Mouse (Mus musculus) lung, postnatal 4 days (tissue): ENCODE data around the gene Cdk19.
A peak's percentile ranks its signal among the peaks of the same experiment; 100 is the strongest.
"Not testable (repeated sequence)": the region's sequence is repeated elsewhere in the genome, so short reads cannot be mapped to it uniquely, and the experiment has no call there.

Source experiments
- DNase-seq, 2 experiments: peaks; one replicate each; pipeline ENCODE4 v3.0.0; 2021

The Cdk19 gene

GRCm38 (mm10) chr10:40398842-40399241 lies 59.5 kb downstream of the Cdk19 start:
- no peak for DNase-seq

GRCm38 (mm10) chr10:40399328-40399727 lies 60.0 kb downstream of the Cdk19 start:
- DNase-seq: no peak

- no peak for DNase-seq
Observed at GRCm38 (mm10) chr10:40400293-40400692, 60.9 kb downstream of the Cdk19 start.

- DNase-seq: no peak
Observed at GRCm38 (mm10) chr10:40406655-40407054, 67.3 kb downstream of the Cdk19 start.

GRCm38 (mm10) chr10:40409336-40409735 lies 70.0 kb downstream of the Cdk19 start:
- DNase-seq: no peak

GRCm38 (mm10) chr10:40411370-40411769 lies 72.0 kb downstream of the Cdk19 start:
- no peak for DNase-seq

GRCm38 (mm10) chr10:40416944-40417343 lies 77.6 kb downstream of the Cdk19 start:
- peak; percentile 35 to 58 for DNase-seq

- DNase-seq: no peak
Observed at GRCm38 (mm10) chr10:40419841-40420240, 80.5 kb downstream of the Cdk19 start.

GRCm38 (mm10) chr10:40420703-40421102 lies 81.3 kb downstream of the Cdk19 start:
- no peak for DNase-seq

GRCm38 (mm10) chr10:40421724-40422123 lies 82.4 kb downstream of the Cdk19 start:
- no peak for DNase-seq

GRCm38 (mm10) chr10:40422696-40423095 lies 83.3 kb downstream of the Cdk19 start:
- no peak for DNase-seq

- not testable (repeated sequence) for DNase-seq
Observed at GRCm38 (mm10) chr10:40424428-40424827, 85.1 kb downstream of the Cdk19 start.

GRCm38 (mm10) chr10:40425243-40426095 lies 86.1 kb downstream of the Cdk19 start:
- no peak for DNase-seq

GRCm38 (mm10) chr10:40426096-40426450 lies 86.7 kb downstream of the Cdk19 start:
- no peak for DNase-seq

- DNase-seq: no peak
Observed at GRCm38 (mm10) chr10:40428633-40429032, 89.3 kb downstream of the Cdk19 start.

- no peak for DNase-seq
Observed at GRCm38 (mm10) chr10:40429081-40429480, 89.7 kb downstream of the Cdk19 start.

- no peak for DNase-seq
Observed at GRCm38 (mm10) chr10:40430209-40430608, 90.8 kb downstream of the Cdk19 start.

- DNase-seq: no peak
Observed at GRCm38 (mm10) chr10:40431957-40432356, 92.6 kb downstream of the Cdk19 start.

GRCm38 (mm10) chr10:40432375-40432774 lies 93.0 kb downstream of the Cdk19 start:
- no peak for DNase-seq

- DNase-seq: peak; percentile 22 to 34
Observed at GRCm38 (mm10) chr10:40435402-40435801, 96.0 kb downstream of the Cdk19 start.

- DNase-seq: no peak
Observed at GRCm38 (mm10) chr10:40437117-40437516, 97.8 kb downstream of the Cdk19 start.

GRCm38 (mm10) chr10:40440740-40441139 lies 101.4 kb downstream of the Cdk19 start:
- peak in 1 of 2 experiments; percentile 55 for DNase-seq

- DNase-seq: no peak
Observed at GRCm38 (mm10) chr10:40442076-40442475, 102.7 kb downstream of the Cdk19 start.

- DNase-seq: no peak
Observed at GRCm38 (mm10) chr10:40443371-40443770, 104.0 kb downstream of the Cdk19 start.

- no peak for DNase-seq
Observed at GRCm38 (mm10) chr10:40443806-40444357, 104.5 kb downstream of the Cdk19 start.
